Mouse (Mus musculus): ENCODE measurements at regions not wholly inside any gene's neighbourhood (a gene's known extent, or its start where the extent isn't known, plus 50 kb on each side); places are given as distances from the start of the nearest gene placed in this dataset.

DNA sequence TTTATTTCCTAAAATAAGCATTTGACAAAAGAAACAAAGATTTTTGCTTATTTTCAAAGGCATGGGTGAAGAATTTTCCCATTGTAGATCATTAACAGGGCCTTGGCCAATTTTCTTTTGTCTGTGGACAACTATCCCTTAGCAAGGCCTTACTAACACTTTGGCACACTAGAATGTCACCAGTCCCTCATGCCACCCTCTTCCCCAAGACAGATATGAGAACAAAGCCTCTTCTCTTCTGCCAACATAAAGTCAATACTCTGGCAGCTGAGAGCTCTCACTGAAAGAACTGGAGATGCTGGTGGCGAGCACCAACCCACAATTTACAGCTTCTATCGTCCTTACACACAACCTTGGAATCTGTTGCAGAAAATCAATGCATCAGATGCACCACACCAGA, 215.1 kb upstream of the Tmeff2 start:
- no peak for TF ChIP-seq CTCF (IDR thresholded peaks at IDR 0.05)
- no peak for TF ChIP-seq EP300 (IDR thresholded peaks at IDR 0.05)
